Mouse (Mus musculus): ENCODE measurements around the gene Sptan1. TPM values are rescaled to one million over a fixed set of nuclear protein-coding genes. Genes with fewer than 3 reads are reported as not detected.
A peak's percentile ranks its signal among the peaks of the same experiment; 100 is the strongest.

Gene Sptan1
- polyA plus RNA-seq, 1 experiment, result 93.4 TPM

DNA sequence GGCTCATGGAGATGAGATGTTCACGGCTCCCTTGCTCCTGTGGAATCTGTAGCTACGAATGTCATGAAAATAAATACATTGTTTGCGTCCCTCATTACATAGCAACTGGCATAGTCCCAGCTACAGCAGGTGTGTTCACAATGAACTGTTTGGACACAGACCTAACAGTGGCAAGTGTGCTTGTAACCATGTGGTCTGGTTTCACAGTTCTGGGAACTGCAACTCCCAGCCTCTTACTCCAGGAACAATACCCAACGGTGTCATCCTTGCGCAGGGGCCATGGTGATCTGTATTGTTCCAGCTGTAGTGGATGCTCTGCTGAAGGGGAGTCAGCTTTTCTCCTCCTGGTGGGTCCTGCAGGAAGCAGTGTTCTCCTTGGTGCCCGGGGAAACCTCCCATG, 34.2 kb upstream of the Sptan1 start:
- TF ChIP-seq MYOG (IDR thresholded peaks at IDR 0.05; ENCODE audit: control insufficient read depth, extremely low read depth, insufficient read length) (no peak), MYOD1 (IDR thresholded peaks at IDR 0.05; ENCODE audit: control insufficient read depth, insufficient read length, low read depth) (no peak), FOSL1 (IDR thresholded peaks at IDR 0.05; ENCODE audit: insufficient read depth, low read length, poor library complexity, severe bottlenecking) (no peak), MAX (IDR thresholded peaks at IDR 0.05) (no peak), CEBPB (IDR thresholded peaks at IDR 0.05; ENCODE audit: low read depth) (no peak), CTCF (IDR thresholded peaks at IDR 0.05; ENCODE audit: control insufficient read depth, insufficient read depth, insufficient read length) (no peak), USF1 (IDR thresholded peaks at IDR 0.05; ENCODE audit: low read depth) (no peak)
- H3K79me3 ChIP-seq (ENCODE audit: low read depth), result peaks cover 9% of the 10 kb centered on the region
- peaks cover 9% of the 10 kb centered on the region for H3K79me2 ChIP-seq (ENCODE audit: control insufficient read depth, insufficient read depth)
- H3ac ChIP-seq (ENCODE audit: control insufficient read depth, insufficient read length, low read depth), result no peak overlapping the region
- no peak overlapping the region for H3K4me3 ChIP-seq (ENCODE audit: insufficient read depth, poor library complexity, severe bottlenecking)
- no peaks in the 10 kb centered on the region for H3K27me3 ChIP-seq (ENCODE audit: control insufficient read depth, insufficient read depth, insufficient read length)
- H3K36me3 ChIP-seq (ENCODE audit: control insufficient read depth, insufficient read depth), result peaks cover 50% of the 10 kb centered on the region

- Histone ChIP-seq H3K4me3 (ENCODE audit: insufficient read depth, poor library complexity, severe bottlenecking) (peak within 1 kb of the TSS; percentile 94), H3K79me3 (ENCODE audit: low read depth) (peaks cover 14% of the 10 kb centered on the region), H3K79me2 (ENCODE audit: control insufficient read depth, insufficient read depth) (peaks cover 17% of the 10 kb centered on the region), H3ac (ENCODE audit: control insufficient read depth, insufficient read length, low read depth) (peak within 1 kb of the TSS; percentile 88), H3K27me3 (ENCODE audit: control insufficient read depth, insufficient read depth, insufficient read length) (no peaks in the 10 kb centered on the region), H3K36me3 (ENCODE audit: control insufficient read depth, insufficient read depth) (peaks cover 44% of the 10 kb centered on the region)
- TF ChIP-seq MYOG (IDR thresholded peaks at IDR 0.05; ENCODE audit: control insufficient read depth, extremely low read depth, insufficient read length), result no peak
- peak; percentile 27 for TF ChIP-seq CTCF (IDR thresholded peaks at IDR 0.05; ENCODE audit: control insufficient read depth, insufficient read depth, insufficient read length)
- TF ChIP-seq USF1 (IDR thresholded peaks at IDR 0.05; ENCODE audit: low read depth), result no peak
- peak; percentile 89 for TF ChIP-seq MAX (IDR thresholded peaks at IDR 0.05)
Measured at GRCm38 (mm10) chr2:29934906-29935599, 30.3 kb upstream of the Sptan1 start, which contains the start of gene Gle1. Gene Gle1, plus strand, starts transcription at chr2:29935426.

DNA sequence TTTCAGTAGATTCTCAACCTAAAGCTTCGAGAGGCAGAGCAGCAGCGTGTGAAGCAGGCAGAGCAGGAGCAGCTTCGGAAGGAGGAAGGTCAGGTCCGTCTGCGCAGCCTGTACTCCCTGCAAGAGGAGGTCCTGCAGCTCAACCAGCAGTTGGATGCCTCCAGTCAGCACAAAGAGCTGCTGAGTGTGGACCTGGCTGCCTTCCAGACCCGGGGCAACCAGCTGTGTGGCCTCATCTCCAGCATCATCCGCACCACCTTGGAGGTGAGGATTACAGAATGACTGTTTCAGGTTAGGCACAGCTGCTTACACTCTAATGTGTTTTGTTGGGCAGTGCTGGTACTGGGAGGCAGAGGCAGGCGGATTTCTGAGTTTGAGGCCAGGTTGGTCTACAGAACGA, 25.3 kb upstream of the Sptan1 start:
- Histone ChIP-seq H3K27me3 (ENCODE audit: control insufficient read depth, insufficient read depth, insufficient read length) (no peaks in the 10 kb centered on the region), H3K4me3 (ENCODE audit: insufficient read depth, poor library complexity, severe bottlenecking) (no peak overlapping the region), H3K79me2 (ENCODE audit: control insufficient read depth, insufficient read depth) (peaks cover 17% of the 10 kb centered on the region), H3ac (ENCODE audit: control insufficient read depth, insufficient read length, low read depth) (no peak overlapping the region), H3K79me3 (ENCODE audit: low read depth) (peaks cover 14% of the 10 kb centered on the region), H3K36me3 (ENCODE audit: control insufficient read depth, insufficient read depth) (peaks cover 73% of the 10 kb centered on the region)
- no peak for TF ChIP-seq MYOG (IDR thresholded peaks at IDR 0.05; ENCODE audit: control insufficient read depth, extremely low read depth, insufficient read length)
- no peak for TF ChIP-seq USF1 (IDR thresholded peaks at IDR 0.05; ENCODE audit: low read depth)
- no peak for TF ChIP-seq MAX (IDR thresholded peaks at IDR 0.05)
- no peak for TF ChIP-seq MYOD1 (IDR thresholded peaks at IDR 0.05; ENCODE audit: control insufficient read depth, insufficient read length, low read depth)
- no peak for TF ChIP-seq CTCF (IDR thresholded peaks at IDR 0.05; ENCODE audit: control insufficient read depth, insufficient read depth, insufficient read length)
- TF ChIP-seq CEBPB (IDR thresholded peaks at IDR 0.05; ENCODE audit: low read depth), result no peak

GRCm38 (mm10) chr2:29940826-29941225, 24.5 kb upstream of the Sptan1 start:
- peaks cover 78% of the 10 kb centered on the region for H3K36me3 ChIP-seq (ENCODE audit: control insufficient read depth, insufficient read depth)
- no peak for TF ChIP-seq MYOD1 (IDR thresholded peaks at IDR 0.05; ENCODE audit: control insufficient read depth, insufficient read length, low read depth)
- TF ChIP-seq MYOG (IDR thresholded peaks at IDR 0.05; ENCODE audit: control insufficient read depth, extremely low read depth, insufficient read length), result no peak
- TF ChIP-seq MAX (IDR thresholded peaks at IDR 0.05), result no peak
- TF ChIP-seq CTCF (IDR thresholded peaks at IDR 0.05; ENCODE audit: control insufficient read depth, insufficient read depth, insufficient read length), result no peak
- no peak for TF ChIP-seq FOSL1 (IDR thresholded peaks at IDR 0.05; ENCODE audit: insufficient read depth, low read length, poor library complexity, severe bottlenecking)
- TF ChIP-seq USF1 (IDR thresholded peaks at IDR 0.05; ENCODE audit: low read depth), result no peak
- TF ChIP-seq CEBPB (IDR thresholded peaks at IDR 0.05; ENCODE audit: low read depth), result no peak

DNA sequence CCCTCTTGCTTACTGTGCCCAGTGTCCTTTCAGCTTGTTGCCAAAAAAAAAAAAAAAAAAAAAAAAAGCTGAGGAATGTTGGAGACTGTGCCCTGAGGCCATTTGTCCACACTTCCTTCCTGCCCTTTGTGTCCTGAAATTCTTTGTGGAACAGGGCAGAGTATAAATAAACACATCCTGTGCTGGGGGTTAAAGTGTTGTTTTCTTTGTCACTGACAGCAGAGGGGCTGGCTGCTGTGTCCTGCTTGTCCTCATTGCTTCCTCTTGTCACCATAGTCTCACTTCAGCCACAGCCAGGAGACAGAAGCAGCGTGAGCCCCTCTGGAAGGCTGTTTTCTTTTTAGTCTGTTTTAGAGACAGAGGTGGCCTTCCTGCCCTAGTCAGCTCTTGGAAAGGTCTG, 20.6 kb upstream of the Sptan1 start:
- peaks cover 80% of the 10 kb centered on the region for H3K36me3 ChIP-seq (ENCODE audit: control insufficient read depth, insufficient read depth)
- TF ChIP-seq MAX (IDR thresholded peaks at IDR 0.05), result no peak
- no peak for TF ChIP-seq CEBPB (IDR thresholded peaks at IDR 0.05; ENCODE audit: low read depth)
- no peak for TF ChIP-seq FOSL1 (IDR thresholded peaks at IDR 0.05; ENCODE audit: insufficient read depth, low read length, poor library complexity, severe bottlenecking)
- TF ChIP-seq CTCF (IDR thresholded peaks at IDR 0.05; ENCODE audit: control insufficient read depth, insufficient read depth, insufficient read length), result no peak
- no peak for TF ChIP-seq MYOD1 (IDR thresholded peaks at IDR 0.05; ENCODE audit: control insufficient read depth, insufficient read length, low read depth)
- TF ChIP-seq USF1 (IDR thresholded peaks at IDR 0.05; ENCODE audit: low read depth), result no peak
- TF ChIP-seq MYOG (IDR thresholded peaks at IDR 0.05; ENCODE audit: control insufficient read depth, extremely low read depth, insufficient read length), result no peak

More at GRCm38 (mm10) chr2:29940826-29941225, 24.5 kb upstream of the Sptan1 start:
- no peak overlapping the region for H3K4me3 ChIP-seq (ENCODE audit: insufficient read depth, poor library complexity, severe bottlenecking)
- peaks cover 12% of the 10 kb centered on the region for H3K79me2 ChIP-seq (ENCODE audit: control insufficient read depth, insufficient read depth)
- H3ac ChIP-seq (ENCODE audit: control insufficient read depth, insufficient read length, low read depth), result no peak overlapping the region
- H3K27me3 ChIP-seq (ENCODE audit: control insufficient read depth, insufficient read depth, insufficient read length), result no peaks in the 10 kb centered on the region
- H3K79me3 ChIP-seq (ENCODE audit: low read depth), result peaks cover 9% of the 10 kb centered on the region

More for the DNA sequence above, 20.6 kb upstream of the Sptan1 start:
- H3K4me3 ChIP-seq (ENCODE audit: insufficient read depth, poor library complexity, severe bottlenecking), result no peak overlapping the region
- H3K79me3 ChIP-seq (ENCODE audit: low read depth), result no peaks in the 10 kb centered on the region
- H3ac ChIP-seq (ENCODE audit: control insufficient read depth, insufficient read length, low read depth), result no peak overlapping the region
- no peaks in the 10 kb centered on the region for H3K27me3 ChIP-seq (ENCODE audit: control insufficient read depth, insufficient read depth, insufficient read length)
- no peaks in the 10 kb centered on the region for H3K79me2 ChIP-seq (ENCODE audit: control insufficient read depth, insufficient read depth)
